Mouse (Mus musculus) MEL (cell line): ENCODE data around the gene Arsb.

Experiments used
- CHD1 ChIP-seq: IDR thresholded peaks from 2 replicates; pipeline ENCODE4 v1.6.1; 2012; ENCODE audit warnings: low read depth, mild to moderate bottlenecking, inconsistent platforms, low read length, improper control_type of control experiment
- CTCF ChIP-seq, 3 experiments: IDR thresholded peaks in 2 of 3; conservative IDR thresholded peaks in 1 of 3; 2 replicates each; pipeline ENCODE4 v1.5.1; 2011 to 2012; ENCODE audit warnings: low read length in 3 of 3, low read depth in 2 of 3, mild to moderate bottlenecking in 2 of 3, improper control_type of control experiment in 1 of 3, inconsistent platforms in 1 of 3, mixed read lengths in 1 of 3, moderate library complexity in 1 of 3; ENCODE audit not compliant: control insufficient read depth in 1 of 3, insufficient read depth in 1 of 3, poor library complexity in 1 of 3, severe bottlenecking in 1 of 3
- E2F4 ChIP-seq: IDR thresholded peaks from 2 replicates; pipeline ENCODE4 v1.6.1; 2011; ENCODE audit warnings: low read depth, low read length, improper control_type of control experiment, borderline replicate concordance
- ETS1 ChIP-seq: IDR thresholded peaks from 2 replicates; pipeline ENCODE4 v1.6.1; 2012; ENCODE audit warnings: low read depth, mild to moderate bottlenecking, inconsistent platforms, low read length, improper control_type of control experiment, moderate library complexity
- HCFC1 ChIP-seq: IDR thresholded peaks from 2 replicates; pipeline ENCODE4 v1.6.1; 2012; ENCODE audit warnings: low read depth, mild to moderate bottlenecking, inconsistent platforms, low read length, improper control_type of control experiment, moderate library complexity
- MAFK ChIP-seq: IDR thresholded peaks from 2 replicates; pipeline ENCODE4 v1.6.1; 2011; ENCODE audit warnings: low read depth, mild to moderate bottlenecking, low read length, improper control_type of control experiment, borderline replicate concordance
- MYB ChIP-seq: IDR thresholded peaks from 2 replicates; pipeline ENCODE4 v1.6.1; 2011; ENCODE audit warnings: mild to moderate bottlenecking, low read depth, low read length, improper control_type of control experiment
- POLR2A ChIP-seq, 2 experiments: IDR thresholded peaks; 2 replicates each; pipeline ENCODE4 v1.6.1; 2011 to 2012; ENCODE audit warnings: low read length in 2 of 2, mild to moderate bottlenecking in 2 of 2, control low read depth in 1 of 2, improper control_type of control experiment in 1 of 2, low read depth in 1 of 2, moderate library complexity in 1 of 2; ENCODE audit not compliant: control insufficient read depth in 1 of 2, insufficient read depth in 1 of 2, poor library complexity in 1 of 2
- TAL1 ChIP-seq: IDR thresholded peaks from 2 replicates; pipeline ENCODE4 v1.6.1; 2012; ENCODE audit warnings: mild to moderate bottlenecking, inconsistent platforms, low read length, moderate library complexity, mixed read lengths
- TCF12 ChIP-seq: IDR thresholded peaks from 2 replicates; pipeline ENCODE4 v1.6.1; 2014; ENCODE audit warnings: low read depth, mild to moderate bottlenecking, inconsistent platforms, low read length, improper control_type of control experiment, moderate library complexity
- USF1 ChIP-seq: IDR thresholded peaks from 2 replicates; pipeline ENCODE4 v1.6.1; 2014; ENCODE audit warnings: low read depth, mild to moderate bottlenecking, inconsistent platforms, low read length, improper control_type of control experiment, moderate library complexity

DNA sequence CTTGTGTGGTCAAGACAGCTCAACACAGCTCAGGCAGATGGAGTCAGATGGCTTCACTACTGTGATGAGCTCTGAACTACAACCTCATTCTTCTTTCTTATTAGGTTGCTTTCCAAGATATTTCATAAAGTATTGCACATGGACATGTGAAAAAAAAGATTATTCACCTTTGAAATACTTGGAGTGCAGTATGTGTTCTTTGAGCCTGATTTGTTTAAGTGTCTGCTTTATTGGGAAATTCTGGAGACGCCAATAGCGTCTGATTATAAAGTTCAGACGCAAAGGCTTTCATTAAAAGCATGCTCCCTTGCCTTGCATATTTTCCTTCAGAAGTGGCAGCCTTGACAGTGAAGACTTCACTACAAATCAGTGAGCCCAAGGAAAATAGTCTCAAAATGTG, 136.5 kb downstream of the Arsb start:
- no peak for TF ChIP-seq ETS1
- no peak for TF ChIP-seq CTCF (IDR thresholded peaks at IDR 0.05 in 2 of 3, conservative IDR thresholded peaks at IDR 0.05 in 1 of 3; ENCODE audit: control insufficient read depth in 1 of 3, insufficient read depth in 1 of 3, low read depth in 2 of 3, low read length in 3 of 3, poor library complexity in 1 of 3, severe bottlenecking in 1 of 3)
- TF ChIP-seq TCF12, result no peak
- TF ChIP-seq CHD1, result no peak
- TF ChIP-seq MAFK, result no peak
- no peak for TF ChIP-seq TAL1
- TF ChIP-seq USF1, result no peak
- no peak for TF ChIP-seq MYB
- no peak for TF ChIP-seq POLR2A (IDR thresholded peaks at IDR 0.05; ENCODE audit: control insufficient read depth in 1 of 2, insufficient read depth in 1 of 2, low read depth in 1 of 2, low read length in 2 of 2, poor library complexity in 1 of 2)
- no peak for TF ChIP-seq HCFC1
- no peak for TF ChIP-seq E2F4
